Mouse (Mus musculus): Measurements from ENCODE around the gene Ddx49.

GRCm38 (mm10) chr8:70329835-70330740 is 27.8 kb upstream of the Ddx49 start:
- TF ChIP-seq CTCF (IDR thresholded peaks at IDR 0.05; ENCODE audit: control insufficient read depth, insufficient read depth, low read length) (no peak), POLR2A (IDR thresholded peaks at IDR 0.05; ENCODE audit: borderline replicate concordance, control insufficient read depth, low read depth, low read length) (no peak)

Data from bone marrow, adult 2 months (tissue).